Mouse (Mus musculus): ENCODE results near the gene Tent5a. TPM values are rescaled to one million over a fixed set of nuclear protein-coding genes. Genes with fewer than 3 reads are reported as not detected.

Tent5a gene
- polyA plus RNA-seq, 1 experiment from 2014 or later: 2.4 TPM

- no peaks in the 10 kb centered on the region for H3K4me1 ChIP-seq (ENCODE audit: control insufficient read depth, insufficient read depth, low read length)
- DNase-seq (ENCODE audit: low spot score) (no peak), ATAC-seq (replicated peaks; ENCODE audit: insufficient number of reproducible peaks, low FRiP score, low TSS enrichment, low read depth) (no peak)
- H3K27ac ChIP-seq (replicated peaks; ENCODE audit: low read depth, low read length): no peak overlapping the region
- peaks cover 5% of the 10 kb centered on the region; the same call in 1 of the 2 replicates for H3K27me3 ChIP-seq (ENCODE audit: control insufficient read depth, insufficient read depth, low read length)
- H3K9ac ChIP-seq (replicated peaks; ENCODE audit: low read length): no peak overlapping the region
- no peak overlapping the region; the same call in 1 of the 2 replicates for H3K4me3 ChIP-seq (ENCODE audit: low read depth, low read length)
- H3K36me3 ChIP-seq (replicated peaks; ENCODE audit: control insufficient read depth, insufficient read depth, low read depth, low read length): no peaks in the 10 kb centered on the region
- H3K9me3 ChIP-seq (replicated peaks; ENCODE audit: control insufficient read depth, low read length): no peaks in the 10 kb centered on the region
- WGBS: 45% methylated on average over 17 of the region's 17 CpGs
- H3K4me2 ChIP-seq (ENCODE audit: low read depth, low read length): no peak overlapping the region
Measured at GRCm38 (mm10) chr9:85325201-85325868, 1.8 kb downstream of the Tent5a start.

- 87% methylated on average over 11 of the region's 11 CpGs for WGBS
- no peaks in the 10 kb centered on the region for H3K4me1 ChIP-seq (ENCODE audit: control insufficient read depth, insufficient read depth, low read length)
- H3K4me3 ChIP-seq (ENCODE audit: low read depth, low read length): no peak overlapping the region
- H3K36me3 ChIP-seq (replicated peaks; ENCODE audit: control insufficient read depth, insufficient read depth, low read depth, low read length): no peaks in the 10 kb centered on the region
- no peaks in the 10 kb centered on the region for H3K9me3 ChIP-seq (replicated peaks; ENCODE audit: control insufficient read depth, low read length)
- H3K27ac ChIP-seq (replicated peaks; ENCODE audit: low read depth, low read length): no peak overlapping the region
- peaks cover 5% of the 10 kb centered on the region; the same call in 1 of the 2 replicates for H3K27me3 ChIP-seq (ENCODE audit: control insufficient read depth, insufficient read depth, low read length)
- no peak overlapping the region for H3K4me2 ChIP-seq (ENCODE audit: low read depth, low read length)
- DNase-seq (ENCODE audit: low spot score) (no peak), ATAC-seq (replicated peaks; ENCODE audit: insufficient number of reproducible peaks, low FRiP score, low TSS enrichment, low read depth) (no peak)
- H3K9ac ChIP-seq (replicated peaks; ENCODE audit: low read length): no peak overlapping the region
Measured at GRCm38 (mm10) chr9:85324158-85324875, 2.8 kb downstream of the Tent5a start.

- no peak for ATAC-seq (replicated peaks; ENCODE audit: insufficient number of reproducible peaks, low FRiP score, low TSS enrichment, low read depth)
- WGBS: 61% methylated on average over 8 of the region's 8 CpGs
- no peak for DNase-seq (ENCODE audit: low spot score)
Measured at GRCm38 (mm10) chr9:85320167-85320951, 6.8 kb downstream of the Tent5a start.

GRCm38 (mm10) chr9:85316122-85316521, 11.0 kb downstream of the Tent5a start:
- H3K4me3 ChIP-seq (ENCODE audit: low read depth, low read length): no peak overlapping the region
- H3K27me3 ChIP-seq (ENCODE audit: control insufficient read depth, insufficient read depth, low read length): no peaks in the 10 kb centered on the region
- H3K27ac ChIP-seq (replicated peaks; ENCODE audit: low read depth, low read length): no peak overlapping the region
- H3K4me2 ChIP-seq (ENCODE audit: low read depth, low read length): no peak overlapping the region
- no peaks in the 10 kb centered on the region for H3K36me3 ChIP-seq (replicated peaks; ENCODE audit: control insufficient read depth, insufficient read depth, low read depth, low read length)
- WGBS: 41% methylated on average over 1 of the region's 1 CpGs
- no peak for ATAC-seq (replicated peaks; ENCODE audit: insufficient number of reproducible peaks, low FRiP score, low TSS enrichment, low read depth)
- no peaks in the 10 kb centered on the region for H3K9me3 ChIP-seq (replicated peaks; ENCODE audit: control insufficient read depth, low read length)
- no peak overlapping the region for H3K9ac ChIP-seq (replicated peaks; ENCODE audit: low read length)
- no peaks in the 10 kb centered on the region for H3K4me1 ChIP-seq (ENCODE audit: control insufficient read depth, insufficient read depth, low read length)
- DNase-seq (ENCODE audit: low spot score): no peak

More at GRCm38 (mm10) chr9:85320167-85320951, 6.8 kb downstream of the Tent5a start:
- H3K27ac ChIP-seq (replicated peaks; ENCODE audit: low read depth, low read length): no peak overlapping the region
- H3K9me3 ChIP-seq (replicated peaks; ENCODE audit: control insufficient read depth, low read length): no peaks in the 10 kb centered on the region
- H3K4me2 ChIP-seq (ENCODE audit: low read depth, low read length): no peak overlapping the region
- no peak overlapping the region for H3K4me3 ChIP-seq (ENCODE audit: low read depth, low read length)
- H3K27me3 ChIP-seq (ENCODE audit: control insufficient read depth, insufficient read depth, low read length): no peaks in the 10 kb centered on the region
- no peak overlapping the region for H3K9ac ChIP-seq (replicated peaks; ENCODE audit: low read length)
- no peaks in the 10 kb centered on the region for H3K4me1 ChIP-seq (ENCODE audit: control insufficient read depth, insufficient read depth, low read length)
- H3K36me3 ChIP-seq (replicated peaks; ENCODE audit: control insufficient read depth, insufficient read depth, low read depth, low read length): no peaks in the 10 kb centered on the region

- DNase-seq (ENCODE audit: low spot score) (no peak), ATAC-seq (replicated peaks; ENCODE audit: insufficient number of reproducible peaks, low FRiP score, low TSS enrichment, low read depth) (no peak)
- H3K36me3 ChIP-seq (replicated peaks; ENCODE audit: control insufficient read depth, insufficient read depth, low read depth, low read length): no peaks in the 10 kb centered on the region
- H3K4me1 ChIP-seq (ENCODE audit: control insufficient read depth, insufficient read depth, low read length): no peaks in the 10 kb centered on the region
- H3K9ac ChIP-seq (replicated peaks; ENCODE audit: low read length): no peak within 1 kb of the TSS
- 91% methylated on average over 6 of the region's 6 CpGs for WGBS
- no peak within 1 kb of the TSS for H3K27ac ChIP-seq (replicated peaks; ENCODE audit: low read depth, low read length)
- H3K4me3 ChIP-seq (ENCODE audit: low read depth, low read length): no peak within 1 kb of the TSS
- H3K4me2 ChIP-seq (ENCODE audit: low read depth, low read length): no peak within 1 kb of the TSS
- no peaks in the 10 kb centered on the region for H3K9me3 ChIP-seq (replicated peaks; ENCODE audit: control insufficient read depth, low read length)
- no peaks in the 10 kb centered on the region for H3K27me3 ChIP-seq (ENCODE audit: control insufficient read depth, insufficient read depth, low read length)
Measured at GRCm38 (mm10) chr9:85312473-85312872, 14.7 kb downstream of the Tent5a start, which contains the start of gene Gm11114. Gm11114 (plus strand) TSS chr9:85312773.

GRCm38 (mm10) chr9:85303378-85303777, 23.8 kb downstream of the Tent5a start:
- H3K4me2 ChIP-seq (ENCODE audit: low read depth, low read length): no peak overlapping the region
- no peak overlapping the region for H3K4me3 ChIP-seq (ENCODE audit: low read depth, low read length)
- H3K4me1 ChIP-seq (ENCODE audit: control insufficient read depth, insufficient read depth, low read length): no peaks in the 10 kb centered on the region
- H3K36me3 ChIP-seq (replicated peaks; ENCODE audit: control insufficient read depth, insufficient read depth, low read depth, low read length): no peaks in the 10 kb centered on the region
- DNase-seq (ENCODE audit: low spot score) (no peak), ATAC-seq (replicated peaks; ENCODE audit: insufficient number of reproducible peaks, low FRiP score, low TSS enrichment, low read depth) (no peak)
- no peak overlapping the region for H3K27ac ChIP-seq (replicated peaks; ENCODE audit: low read depth, low read length)
- no peaks in the 10 kb centered on the region for H3K9me3 ChIP-seq (replicated peaks; ENCODE audit: control insufficient read depth, low read length)
- no peaks in the 10 kb centered on the region for H3K27me3 ChIP-seq (ENCODE audit: control insufficient read depth, insufficient read depth, low read length)
- 77% methylated on average over 3 of the region's 3 CpGs for WGBS
- no peak overlapping the region for H3K9ac ChIP-seq (replicated peaks; ENCODE audit: low read length)

- Histone ChIP-seq H3K27me3 (ENCODE audit: control insufficient read depth, insufficient read depth, low read length) (no peaks in the 10 kb centered on the region), H3K9me3 (replicated peaks; ENCODE audit: control insufficient read depth, low read length) (no peaks in the 10 kb centered on the region), H3K27ac (replicated peaks; ENCODE audit: low read depth, low read length) (no peak overlapping the region), H3K9ac (replicated peaks; ENCODE audit: low read length) (no peak overlapping the region), H3K4me1 (ENCODE audit: control insufficient read depth, insufficient read depth, low read length) (no peaks in the 10 kb centered on the region), H3K4me3 (ENCODE audit: low read depth, low read length) (no peak overlapping the region), H3K36me3 (replicated peaks; ENCODE audit: control insufficient read depth, insufficient read depth, low read depth, low read length) (no peaks in the 10 kb centered on the region), H3K4me2 (ENCODE audit: low read depth, low read length) (no peak overlapping the region)
- WGBS: 79% methylated on average over 4 of the region's 4 CpGs
- no peak for DNase-seq (ENCODE audit: low spot score)
- ATAC-seq (replicated peaks; ENCODE audit: insufficient number of reproducible peaks, low FRiP score, low TSS enrichment, low read depth): no peak
Measured at GRCm38 (mm10) chr9:85302849-85303248, 24.3 kb downstream of the Tent5a start.
